Mouse (Mus musculus) neural tube, embryonic 14.5 days (tissue): Measurements from ENCODE around the gene 4930407I10Rik. TPM values are rescaled to one million over a fixed set of nuclear protein-coding genes. Genes with fewer than 3 reads are reported as not detected.

Experiments used
- ATAC-seq: fragments of 200-750 bp; cut with Nextera tagmentation; 2 replicates; pipeline ENCODE4 v1.8.0; 2017; ENCODE audit warnings: low read depth, mild to moderate bottlenecking, moderate TSS enrichment, moderate library complexity
- H3K27ac ChIP-seq: fragments of 300-500 bp; sonication (generic); 2 replicates; pipeline ENCODE4 v1.5.1; 2014; ENCODE audit warnings: low read depth, mild to moderate bottlenecking, control low read depth, low read length, moderate library complexity, mixed read lengths
- H3K27me3 ChIP-seq: fragments of 300-500 bp; sonication (generic); 2 replicates; pipeline ENCODE4 v1.6.1; 2014; ENCODE audit warnings: low read length; ENCODE audit not compliant: control insufficient read depth, insufficient read depth
- H3K36me3 ChIP-seq: fragments of 300-500 bp; sonication (generic); 2 replicates; pipeline ENCODE4 v1.6.1; 2014; ENCODE audit warnings: low read length, mixed read lengths; ENCODE audit not compliant: control insufficient read depth, insufficient read depth
- H3K4me1 ChIP-seq: fragments of 300-500 bp; sonication (generic); 2 replicates; pipeline ENCODE4 v1.6.1; 2014; ENCODE audit warnings: low read length; ENCODE audit not compliant: control insufficient read depth, insufficient read depth
- H3K4me2 ChIP-seq: fragments of 300-500 bp; sonication (generic); 2 replicates; pipeline ENCODE4 v1.6.1; 2014; ENCODE audit warnings: mild to moderate bottlenecking, low read depth, low read length, control low read depth
- H3K4me3 ChIP-seq: fragments of 300-500 bp; sonication (generic); 2 replicates; pipeline ENCODE4 v1.5.1; 2014; ENCODE audit warnings: low read depth, low read length, control low read depth, mixed read lengths
- H3K9ac ChIP-seq: fragments of 300-500 bp; sonication (generic); replicated peaks from 2 replicates; pipeline ENCODE4 v1.6.1; 2014; ENCODE audit warnings: low read depth, mild to moderate bottlenecking, control low read depth, low read length, mixed read lengths
- H3K9me3 ChIP-seq: fragments of 300-500 bp; sonication (generic); 2 replicates; pipeline ENCODE4 v1.6.1; 2016; ENCODE audit warnings: low read length; ENCODE audit not compliant: control insufficient read depth
- WGBS: fragments of 180-500 bp; shearing (Covaris S2); extraction: QIAGEN DNeasy Blood & Tissue Kit; methylation state at CpG from one replicate; pipeline ENCODE4 v1.1.7; 2014; 5-methylcytosine and 5-hydroxymethylcytosine counted together
- polyA plus RNA-seq: library from polyadenylated mRNA; unstranded; fragments of >200 nt; fragmentation: Nextera tagmentation; extraction: Ambion mirVana; gene quantifications from 2 replicates; pipeline ENCODE4 v1.2.1, GENCODE M21; 2014

Gene 4930407I10Rik
- polyA plus RNA-seq, 1 experiment from 2014 or later, result not detected

- no peak overlapping the region for H3K4me2 ChIP-seq
- no peak overlapping the region for H3K4me3 ChIP-seq
- 94% methylated on average over 7 of the region's 7 CpGs for WGBS
- no peaks in the 10 kb centered on the region for H3K4me1 ChIP-seq
- no peak overlapping the region for H3K9ac ChIP-seq
- H3K9me3 ChIP-seq, result no peaks in the 10 kb centered on the region
- no peak for ATAC-seq
- H3K27ac ChIP-seq, result no peak overlapping the region
- peaks cover 11% of the 10 kb centered on the region for H3K27me3 ChIP-seq
- H3K36me3 ChIP-seq, result no peaks in the 10 kb centered on the region
Measured at GRCm38 (mm10) chr15:82073490-82073889, 14.5 kb downstream of the 4930407I10Rik start.

- WGBS, result 66% methylated on average over 10 of the region's 10 CpGs
- Histone ChIP-seq H3K4me2 (no peak overlapping the region), H3K9me3 (no peaks in the 10 kb centered on the region), H3K9ac (no peak overlapping the region), H3K36me3 (no peaks in the 10 kb centered on the region), H3K27me3 (no peaks in the 10 kb centered on the region), H3K4me1 (no peaks in the 10 kb centered on the region), H3K4me3 (no peak overlapping the region), H3K27ac (no peak overlapping the region)
- no peak for ATAC-seq
Measured at GRCm38 (mm10) chr15:82079883-82080282, 20.9 kb downstream of the 4930407I10Rik start.

- Histone ChIP-seq H3K27me3 (no peaks in the 10 kb centered on the region), H3K4me3 (no peak overlapping the region), H3K36me3 (no peaks in the 10 kb centered on the region), H3K4me2 (no peak overlapping the region), H3K27ac (no peak overlapping the region), H3K9me3 (no peaks in the 10 kb centered on the region), H3K9ac (no peak overlapping the region), H3K4me1 (no peaks in the 10 kb centered on the region)
- no peak for ATAC-seq
- 44% methylated on average over 7 of the region's 7 CpGs for WGBS
Measured at GRCm38 (mm10) chr15:82081161-82081560, 22.2 kb downstream of the 4930407I10Rik start.

- H3K4me1 ChIP-seq, result no peaks in the 10 kb centered on the region
- no peaks in the 10 kb centered on the region for H3K27me3 ChIP-seq
- no peak for ATAC-seq
- no peak overlapping the region for H3K4me2 ChIP-seq
- H3K9me3 ChIP-seq, result no peaks in the 10 kb centered on the region
- H3K9ac ChIP-seq, result no peak overlapping the region
- 87% methylated on average over 9 of the region's 9 CpGs for WGBS
- H3K27ac ChIP-seq, result no peak overlapping the region
- H3K36me3 ChIP-seq, result no peaks in the 10 kb centered on the region
- no peak overlapping the region for H3K4me3 ChIP-seq
Measured at GRCm38 (mm10) chr15:82085606-82086005, 26.7 kb downstream of the 4930407I10Rik start.

GRCm38 (mm10) chr15:82086131-82086530, 27.2 kb downstream of the 4930407I10Rik start:
- Histone ChIP-seq H3K27me3 (no peaks in the 10 kb centered on the region), H3K27ac (no peak overlapping the region), H3K36me3 (no peaks in the 10 kb centered on the region), H3K9me3 (no peaks in the 10 kb centered on the region), H3K4me3 (no peak overlapping the region), H3K4me1 (no peaks in the 10 kb centered on the region), H3K9ac (no peak overlapping the region), H3K4me2 (no peak overlapping the region)
- no peak for ATAC-seq
- WGBS, result 81% methylated on average over 12 of the region's 12 CpGs

- Histone ChIP-seq H3K4me1 (no peaks in the 10 kb centered on the region), H3K27me3 (no peaks in the 10 kb centered on the region), H3K9me3 (no peaks in the 10 kb centered on the region), H3K36me3 (no peaks in the 10 kb centered on the region), H3K4me2 (no peak overlapping the region), H3K27ac (no peak overlapping the region), H3K4me3 (no peak overlapping the region), H3K9ac (no peak overlapping the region)
- WGBS, result 14% methylated on average over 10 of the region's 10 CpGs
- no peak for ATAC-seq
Measured at GRCm38 (mm10) chr15:82087266-82087665, 28.3 kb downstream of the 4930407I10Rik start.

- 87% methylated on average over 7 of the region's 7 CpGs for WGBS
- H3K36me3 ChIP-seq, result no peaks in the 10 kb centered on the region
- H3K9me3 ChIP-seq, result no peaks in the 10 kb centered on the region
- H3K9ac ChIP-seq, result no peak overlapping the region
- H3K4me1 ChIP-seq, result no peaks in the 10 kb centered on the region
- H3K4me3 ChIP-seq, result no peak overlapping the region
- H3K27me3 ChIP-seq, result no peaks in the 10 kb centered on the region
- H3K27ac ChIP-seq, result no peak overlapping the region
- H3K4me2 ChIP-seq, result no peak overlapping the region
- ATAC-seq, result no peak
Measured at GRCm38 (mm10) chr15:82091061-82091460, 32.1 kb downstream of the 4930407I10Rik start.

GRCm38 (mm10) chr15:82106953-82107555, 48.1 kb downstream of the 4930407I10Rik start:
- no peaks in the 10 kb centered on the region for H3K36me3 ChIP-seq
- no peak for ATAC-seq
- H3K27ac ChIP-seq, result no peak overlapping the region
- H3K9me3 ChIP-seq, result no peaks in the 10 kb centered on the region
- WGBS, result 14% methylated on average over 8 of the region's 8 CpGs
- no peak overlapping the region for H3K4me3 ChIP-seq
- H3K4me1 ChIP-seq, result no peaks in the 10 kb centered on the region
- no peak overlapping the region for H3K4me2 ChIP-seq
- H3K27me3 ChIP-seq, result no peaks in the 10 kb centered on the region
- no peak overlapping the region for H3K9ac ChIP-seq
